Mouse (Mus musculus): Measurements from ENCODE around the gene Plau.

- TF ChIP-seq CTCF (IDR thresholded peaks at IDR 0.05; ENCODE audit: low read depth): no peak
- no peak for TF ChIP-seq EP300 (IDR thresholded peaks at IDR 0.05; ENCODE audit: low read depth)
Measured at GRCm38 (mm10) chr14:20811779-20812406, 24.6 kb upstream of the Plau start.
